Mouse (Mus musculus): ENCODE data around the gene Bmpr1b. TPM values are rescaled to one million over a fixed set of nuclear protein-coding genes. Genes with fewer than 3 reads are reported as not detected.

Gene Bmpr1b
- total and polyA plus RNA-seq, 2 experiments from 2014 or later, result 2.4 to 9.6 TPM

- H3K9me3 ChIP-seq (ENCODE audit: low read length), result no peaks in the 10 kb centered on the region
- no peak overlapping the region for H3K9ac ChIP-seq (replicated peaks; ENCODE audit: low read length, poor library complexity, severe bottlenecking)
- no peak overlapping the region for H3K4me3 ChIP-seq (ENCODE audit: low read depth, low read length)
- peak; percentile 41 for DNase-seq (ENCODE audit: low spot score)
- no peak overlapping the region for H3K4me2 ChIP-seq (ENCODE audit: low read depth, low read length, poor library complexity, severe bottlenecking)
- no peaks in the 10 kb centered on the region for H3K36me3 ChIP-seq (ENCODE audit: insufficient read depth, low read length)
- no peaks in the 10 kb centered on the region for H3K4me1 ChIP-seq (ENCODE audit: insufficient read depth, low read length)
- H3K27ac ChIP-seq (ENCODE audit: low read depth, low read length), result no peak overlapping the region
- no peak for TF ChIP-seq CTCF (IDR thresholded peaks at IDR 0.05)
- WGBS, result 93% methylated on average over 4 of the region's 4 CpGs
- no peaks in the 10 kb centered on the region for H3K27me3 ChIP-seq (ENCODE audit: insufficient read depth, low read length)
- no peak for ATAC-seq (ENCODE audit: low FRiP score)
Observed at GRCm38 (mm10) chr3:142113208-142113607, 56.0 kb downstream of the Bmpr1b start.

- Histone ChIP-seq H3K27ac (ENCODE audit: low read depth, low read length) (no peak overlapping the region), H3K4me2 (ENCODE audit: low read depth, low read length, poor library complexity, severe bottlenecking) (no peak overlapping the region), H3K36me3 (ENCODE audit: insufficient read depth, low read length) (no peaks in the 10 kb centered on the region), H3K4me3 (ENCODE audit: low read depth, low read length) (no peak overlapping the region), H3K27me3 (ENCODE audit: insufficient read depth, low read length) (no peaks in the 10 kb centered on the region), H3K9me3 (ENCODE audit: low read length) (no peaks in the 10 kb centered on the region), H3K9ac (replicated peaks; ENCODE audit: low read length, poor library complexity, severe bottlenecking) (no peak overlapping the region), H3K4me1 (ENCODE audit: insufficient read depth, low read length) (no peaks in the 10 kb centered on the region)
- no peak for TF ChIP-seq CTCF (IDR thresholded peaks at IDR 0.05)
- 78% methylated on average over 6 of the region's 6 CpGs for WGBS
- no peak for ATAC-seq (ENCODE audit: low FRiP score)
- DNase-seq (ENCODE audit: low spot score), result no peak
Observed at GRCm38 (mm10) chr3:142106227-142106626, 63.0 kb downstream of the Bmpr1b start.

GRCm38 (mm10) chr3:142104027-142104805, 65.0 kb downstream of the Bmpr1b start:
- H3K4me2 ChIP-seq (ENCODE audit: low read depth, low read length, poor library complexity, severe bottlenecking), result no peak overlapping the region
- H3K27me3 ChIP-seq (ENCODE audit: insufficient read depth, low read length), result no peaks in the 10 kb centered on the region
- H3K4me1 ChIP-seq (ENCODE audit: insufficient read depth, low read length), result no peaks in the 10 kb centered on the region
- H3K4me3 ChIP-seq (ENCODE audit: low read depth, low read length), result no peak overlapping the region
- no peak overlapping the region for H3K9ac ChIP-seq (replicated peaks; ENCODE audit: low read length, poor library complexity, severe bottlenecking)
- no peaks in the 10 kb centered on the region for H3K36me3 ChIP-seq (ENCODE audit: insufficient read depth, low read length)
- DNase-seq (ENCODE audit: low spot score), result peak; percentile 34
- ATAC-seq (ENCODE audit: low FRiP score), result no peak
- H3K27ac ChIP-seq (ENCODE audit: low read depth, low read length), result no peak overlapping the region
- 59% methylated on average over 10 of the region's 10 CpGs for WGBS
- TF ChIP-seq CTCF (IDR thresholded peaks at IDR 0.05), result no peak
- H3K9me3 ChIP-seq (ENCODE audit: low read length), result no peaks in the 10 kb centered on the region

GRCm38 (mm10) chr3:142103622-142104021, 65.6 kb downstream of the Bmpr1b start:
- 31% methylated on average over 4 of the region's 4 CpGs for WGBS
- Histone ChIP-seq H3K27me3 (ENCODE audit: insufficient read depth, low read length) (no peaks in the 10 kb centered on the region), H3K9ac (replicated peaks; ENCODE audit: low read length, poor library complexity, severe bottlenecking) (no peak overlapping the region), H3K9me3 (ENCODE audit: low read length) (no peaks in the 10 kb centered on the region), H3K4me1 (ENCODE audit: insufficient read depth, low read length) (no peaks in the 10 kb centered on the region), H3K4me3 (ENCODE audit: low read depth, low read length) (no peak overlapping the region), H3K27ac (ENCODE audit: low read depth, low read length) (no peak overlapping the region), H3K4me2 (ENCODE audit: low read depth, low read length, poor library complexity, severe bottlenecking) (no peak overlapping the region), H3K36me3 (ENCODE audit: insufficient read depth, low read length) (no peaks in the 10 kb centered on the region)
- no peak for TF ChIP-seq CTCF (IDR thresholded peaks at IDR 0.05)
- ATAC-seq (ENCODE audit: low FRiP score), result no peak
- DNase-seq (ENCODE audit: low spot score), result peak; percentile 75

- TF ChIP-seq CTCF (IDR thresholded peaks at IDR 0.05), result no peak
- H3K9ac ChIP-seq (replicated peaks; ENCODE audit: low read length, poor library complexity, severe bottlenecking), result no peak overlapping the region
- no peak overlapping the region for H3K4me3 ChIP-seq (ENCODE audit: low read depth, low read length)
- H3K4me2 ChIP-seq (ENCODE audit: low read depth, low read length, poor library complexity, severe bottlenecking), result no peak overlapping the region
- ATAC-seq (ENCODE audit: low FRiP score) (no peak), DNase-seq (ENCODE audit: low spot score) (no peak)
- no peaks in the 10 kb centered on the region for H3K9me3 ChIP-seq (ENCODE audit: low read length)
- no peaks in the 10 kb centered on the region for H3K27me3 ChIP-seq (ENCODE audit: insufficient read depth, low read length)
- no peaks in the 10 kb centered on the region for H3K4me1 ChIP-seq (ENCODE audit: insufficient read depth, low read length)
- H3K36me3 ChIP-seq (ENCODE audit: insufficient read depth, low read length), result no peaks in the 10 kb centered on the region
- WGBS, result 65% methylated on average over 2 of the region's 2 CpGs
- no peak overlapping the region for H3K27ac ChIP-seq (ENCODE audit: low read depth, low read length)
Observed at GRCm38 (mm10) chr3:142099151-142099550, 70.1 kb downstream of the Bmpr1b start.

- Histone ChIP-seq H3K27me3 (ENCODE audit: insufficient read depth, low read length) (no peaks in the 10 kb centered on the region), H3K36me3 (ENCODE audit: insufficient read depth, low read length) (no peaks in the 10 kb centered on the region), H3K4me1 (ENCODE audit: insufficient read depth, low read length) (no peaks in the 10 kb centered on the region), H3K4me2 (ENCODE audit: low read depth, low read length, poor library complexity, severe bottlenecking) (no peak overlapping the region), H3K9ac (replicated peaks; ENCODE audit: low read length, poor library complexity, severe bottlenecking) (no peak overlapping the region), H3K9me3 (ENCODE audit: low read length) (no peaks in the 10 kb centered on the region), H3K27ac (ENCODE audit: low read depth, low read length) (no peak overlapping the region), H3K4me3 (ENCODE audit: low read depth, low read length) (no peak overlapping the region)
- DNase-seq (ENCODE audit: low spot score) (no peak), ATAC-seq (ENCODE audit: low FRiP score) (no peak)
- WGBS, result 85% methylated on average over 4 of the region's 4 CpGs
- no peak for TF ChIP-seq CTCF (IDR thresholded peaks at IDR 0.05)
Observed at GRCm38 (mm10) chr3:142094049-142094448, 75.2 kb downstream of the Bmpr1b start.

All from midbrain, postnatal 0 days (tissue).